Mouse (Mus musculus) cerebellum, adult 8-10 months (tissue): ENCODE measurements around the gene Ly6g5c.
"Not testable (repeated sequence)": the region's sequence is repeated elsewhere in the genome, so short reads cannot be mapped to it uniquely, and the experiment has no call there.

Experiments used
- DNase-seq: peaks from one replicate; pipeline ENCODE4 v3.0.0; 2022

Ly6g5c gene

DNA sequence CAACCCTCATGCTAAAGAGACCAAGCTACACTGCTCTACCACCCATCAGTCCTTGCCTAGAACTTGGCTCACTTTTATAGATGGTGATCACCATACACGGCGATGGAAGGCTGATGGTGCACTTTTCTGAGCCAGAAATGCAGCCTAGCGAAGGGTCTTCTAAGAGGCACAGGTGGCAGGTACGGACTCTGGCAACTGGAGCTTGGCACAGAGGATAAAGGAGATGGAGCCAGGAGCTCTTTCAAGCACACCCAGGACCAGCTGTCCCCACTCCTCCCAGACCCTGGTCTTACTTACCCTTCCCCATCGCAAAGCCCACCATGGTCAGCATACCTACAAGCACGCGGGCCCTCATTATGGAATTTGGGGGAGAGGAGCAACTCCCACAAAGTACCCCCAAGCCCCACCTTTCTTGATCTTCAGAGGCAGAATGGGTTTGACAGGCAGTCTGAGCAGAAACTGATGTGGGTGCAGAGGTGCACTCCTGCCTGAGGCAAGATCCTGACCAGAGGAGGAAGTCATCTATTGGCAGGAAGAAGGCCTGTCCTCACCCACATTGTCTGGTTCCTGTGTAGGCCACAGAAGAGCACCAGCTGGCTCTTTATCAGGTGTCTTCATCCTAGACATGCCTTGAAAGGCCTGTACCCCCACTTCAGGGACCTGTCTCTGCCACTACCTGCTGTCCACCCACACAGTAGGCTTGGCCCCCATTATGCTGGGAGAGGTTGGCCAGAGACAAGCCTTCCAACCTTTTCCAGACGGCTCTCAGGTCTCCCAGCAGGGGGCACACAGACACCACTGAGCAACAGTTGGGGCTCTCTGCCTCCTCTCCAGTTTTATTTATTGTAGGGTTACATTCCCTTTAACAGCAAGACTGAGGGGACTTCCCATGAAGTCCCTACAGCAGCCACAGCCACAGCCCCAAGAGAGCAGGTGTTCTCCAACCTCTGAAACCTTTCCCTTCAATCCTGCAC is 7.3 kb downstream of the Ly6g5c start, which contains the start of gene Ly6g5b:
TSS of gene Ly6g5b (minus strand) at position 383 of the 974 bp plus-strand sequence.
- no peak for DNase-seq

- no peak for DNase-seq
Measured at GRCm38 (mm10) chr17:35120745-35121142, 12.7 kb downstream of the Ly6g5c start.

DNA sequence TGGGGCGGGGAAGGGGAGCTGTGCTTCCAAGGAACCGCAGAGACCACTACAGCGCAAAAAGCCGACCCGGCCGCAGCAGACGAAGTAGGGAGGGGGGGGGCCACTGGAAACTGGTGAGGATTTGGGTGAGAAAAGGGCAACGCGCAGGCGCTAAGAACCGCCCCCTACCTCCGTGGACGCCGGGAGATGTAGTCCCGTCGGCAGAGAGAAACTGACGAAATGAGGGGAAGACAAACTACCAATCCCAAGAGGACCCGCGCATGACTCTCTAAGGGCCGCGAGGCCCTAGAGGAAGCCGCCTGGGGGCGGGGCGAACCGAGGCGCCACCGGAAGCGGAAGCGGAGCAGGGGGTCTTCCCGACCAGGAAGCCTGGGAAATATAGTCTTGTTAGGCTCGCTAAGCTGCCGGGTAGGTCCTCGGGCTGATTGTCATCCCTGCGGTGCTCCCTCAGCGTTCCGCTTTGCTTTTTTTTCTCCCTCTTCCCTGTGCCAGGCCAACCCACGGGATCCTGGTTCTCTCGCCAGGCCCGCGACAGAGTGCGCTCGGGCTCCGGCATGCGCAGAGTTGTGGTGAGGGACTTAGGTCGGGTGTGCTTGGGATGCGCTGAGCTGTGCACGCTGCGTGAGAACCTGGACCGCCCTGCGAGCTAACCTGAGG is 13.2 kb downstream of the Ly6g5c start, which contains the start of gene Gpank1:
TSS of gene Gpank1 (plus strand) at position 313 of the 657 bp plus-strand sequence.
- peak; percentile 96 for DNase-seq

DNA sequence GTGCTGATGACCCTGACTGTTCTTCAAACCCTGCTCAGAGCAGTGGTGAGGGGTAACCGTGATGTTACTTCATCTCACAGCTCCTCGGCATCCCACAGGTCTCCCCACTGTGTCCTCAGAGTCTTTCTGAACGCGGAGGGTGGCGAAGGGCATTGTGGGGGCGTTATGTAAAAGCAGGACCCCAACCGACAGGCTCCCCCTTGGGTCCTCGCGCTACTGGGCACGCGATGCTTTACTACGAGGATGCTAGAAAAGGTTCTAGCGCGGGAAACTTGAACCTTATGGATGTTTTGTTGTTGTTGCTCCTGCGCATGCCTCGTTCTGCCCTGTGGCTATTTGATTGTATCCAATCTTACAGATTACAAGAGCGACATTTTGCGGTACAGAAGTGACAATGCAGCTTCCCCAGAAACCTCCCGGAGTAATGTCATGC is 13.8 kb downstream of the Ly6g5c start, which contains the start of gene Csnk2b:
TSS of gene Csnk2b (minus strand) at position 183 of the 433 bp plus-strand sequence.
- DNase-seq = peak; percentile 67

DNA sequence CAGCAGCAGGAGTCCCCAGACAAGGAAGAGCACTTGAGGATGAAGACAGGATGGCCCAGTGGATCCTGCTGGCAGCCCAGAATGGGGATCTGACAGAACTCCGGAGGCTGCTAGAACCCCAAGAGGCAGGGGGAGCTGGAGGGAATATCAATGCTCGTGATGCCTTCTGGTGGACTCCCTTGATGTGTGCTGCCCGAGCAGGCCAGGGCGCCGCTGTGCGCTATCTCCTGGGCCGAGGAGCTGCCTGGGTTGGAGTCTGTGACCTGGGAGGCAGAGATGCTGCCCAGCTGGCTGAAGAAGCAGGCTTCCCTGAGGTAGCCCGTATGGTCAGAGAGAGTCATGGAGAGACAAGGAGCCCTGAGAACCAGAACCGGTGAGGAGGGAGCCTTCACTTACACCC is 15.2 kb downstream of the Ly6g5c start:
- DNase-seq = not testable (repeated sequence)

DNA sequence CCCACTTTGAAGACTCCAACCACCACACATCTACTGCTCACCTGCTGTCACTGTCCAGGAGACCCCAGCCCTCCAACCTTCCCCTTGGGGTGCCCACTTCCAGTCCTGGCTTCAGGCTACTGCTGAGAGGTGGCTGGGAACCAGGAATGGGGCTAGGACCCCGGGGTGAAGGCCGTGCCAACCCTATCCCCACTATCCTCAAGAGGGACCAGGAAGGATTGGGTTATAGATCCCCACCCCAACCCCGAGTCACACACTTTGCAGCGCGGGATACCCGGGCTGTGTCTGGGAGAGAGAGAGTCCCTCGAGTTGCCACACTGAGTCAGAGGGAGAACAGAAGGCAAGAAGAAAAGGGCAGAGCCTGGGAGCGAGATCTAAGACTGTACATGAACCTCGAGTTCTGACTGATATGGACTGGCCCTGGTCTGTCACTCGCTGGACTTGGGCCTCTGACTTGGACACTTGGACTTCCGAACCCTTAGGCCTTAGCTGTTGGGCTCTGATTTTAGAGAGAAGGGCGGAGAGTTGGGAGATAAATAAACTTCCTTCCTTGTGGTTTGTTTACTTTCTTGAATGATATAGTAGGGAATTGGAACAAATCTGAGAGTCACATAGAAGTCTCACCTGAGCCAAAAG is 16.3 kb downstream of the Ly6g5c start:
- DNase-seq = not testable (repeated sequence)

- DNase-seq = no peak
Measured at GRCm38 (mm10) chr17:35125081-35125480, 17.0 kb downstream of the Ly6g5c start.

DNA sequence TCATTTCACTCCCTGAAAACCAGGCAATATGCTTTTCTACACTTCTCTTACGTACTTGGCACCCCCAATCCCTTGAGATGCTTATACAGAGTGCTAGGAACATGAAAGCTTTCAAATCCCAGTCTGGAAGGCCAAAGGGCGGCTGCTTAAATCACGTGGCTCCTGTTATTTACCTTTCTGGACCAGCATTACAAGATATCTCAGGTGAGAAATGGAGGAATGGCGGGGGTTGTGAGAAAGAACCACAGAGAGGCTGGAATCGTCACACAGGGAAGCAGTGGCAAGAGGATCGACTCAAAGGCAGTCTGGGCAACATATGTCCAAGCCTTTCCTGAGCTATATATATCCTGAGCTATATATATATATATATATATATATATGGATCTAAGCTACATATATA is 17.5 kb downstream of the Ly6g5c start:
- DNase-seq = no peak

DNA sequence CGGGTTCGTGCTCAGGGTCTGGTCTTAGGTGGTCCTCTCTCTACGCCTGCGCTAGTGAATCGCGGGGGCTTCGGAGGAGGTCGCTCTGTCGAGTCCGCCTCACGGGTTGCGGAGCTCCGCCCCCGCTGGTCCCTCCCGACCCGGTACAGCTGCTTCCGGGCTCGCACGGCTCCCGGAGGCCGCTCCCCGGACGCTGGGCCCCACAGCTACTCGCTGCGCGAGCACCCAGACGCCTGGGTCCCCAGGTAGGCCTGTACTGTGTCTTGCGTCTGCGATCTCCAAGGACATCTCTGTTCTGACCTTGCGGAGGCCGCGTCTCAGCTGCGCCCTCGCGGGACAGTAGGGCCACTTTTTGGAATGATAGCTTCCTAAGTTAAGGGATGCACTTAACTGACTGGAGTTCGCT is 18.1 kb downstream of the Ly6g5c start, which contains the start of gene D17H6S53E:
TSS of gene D17H6S53E (plus strand) at position 168 of the 406 bp plus-strand sequence.
- DNase-seq = peak; percentile 63

DNA sequence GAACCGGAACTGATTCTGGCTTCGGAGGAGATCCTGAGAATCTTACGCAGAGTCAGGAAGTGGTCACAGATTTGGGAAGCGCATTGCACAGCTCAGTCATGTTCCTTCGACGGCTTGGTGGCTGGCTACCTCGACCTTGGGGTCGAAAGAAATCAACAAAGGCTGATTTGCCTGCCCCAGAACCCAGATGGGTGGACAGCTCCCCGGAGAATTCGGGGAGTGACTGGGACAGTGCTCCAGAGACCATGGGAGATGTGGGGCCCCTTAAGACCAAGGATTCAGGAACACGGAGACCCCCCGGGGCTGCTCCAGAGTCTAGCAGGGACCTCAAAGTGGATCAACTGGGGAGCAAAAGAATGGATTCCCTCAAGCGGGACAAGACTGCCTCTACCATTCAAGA is 18.9 kb downstream of the Ly6g5c start:
- DNase-seq = no peak

DNA sequence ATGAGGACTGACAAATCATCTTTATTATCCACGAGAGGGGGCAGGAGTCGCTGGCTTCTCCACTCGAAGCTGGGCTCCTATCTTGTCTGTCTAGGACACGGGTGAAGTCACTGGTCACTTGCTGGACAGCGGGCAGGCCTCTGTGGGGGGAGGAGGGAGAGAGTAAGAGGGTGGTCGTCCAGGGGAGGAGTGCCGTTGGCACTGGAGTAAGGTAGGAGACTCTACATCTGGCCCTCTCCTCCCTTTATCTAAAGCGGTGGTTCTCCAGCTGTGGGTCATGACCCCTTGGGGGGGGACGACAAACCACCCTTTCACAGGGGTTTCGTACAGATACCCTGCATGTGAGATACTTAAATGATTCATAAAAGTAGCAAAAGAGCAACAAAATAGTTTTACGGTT is 20.9 kb downstream of the Ly6g5c start:
- DNase-seq = no peak

- DNase-seq = no peak
Measured at GRCm38 (mm10) chr17:35131038-35131437, 23.0 kb downstream of the Ly6g5c start.

- no peak for DNase-seq
Measured at GRCm38 (mm10) chr17:35131500-35132173, 23.6 kb downstream of the Ly6g5c start, which contains the start of gene Apom. Apom (minus strand) TSS chr17:35132050.

DNA sequence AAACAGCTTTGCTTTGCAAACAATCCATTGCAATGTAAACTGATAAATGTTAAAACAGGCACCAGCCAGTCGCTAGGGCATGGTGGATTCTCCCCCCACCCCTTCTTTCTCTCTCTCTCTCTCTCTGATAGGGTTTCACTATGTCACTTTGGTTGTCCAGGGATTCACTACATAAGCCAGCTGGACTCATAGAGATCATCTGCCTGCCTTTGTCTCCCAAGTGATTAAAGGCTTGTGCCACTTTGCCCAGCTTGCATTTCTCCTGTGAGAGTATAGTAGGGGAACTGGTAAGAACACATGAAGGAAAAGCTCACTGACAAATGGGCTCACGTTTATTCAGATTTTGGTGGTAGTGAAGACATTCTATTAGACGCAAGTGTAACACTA is 24.1 kb downstream of the Ly6g5c start:
- DNase-seq = no peak

- no peak for DNase-seq
Measured at GRCm38 (mm10) chr17:35133517-35133916, 25.4 kb downstream of the Ly6g5c start.

GRCm38 (mm10) chr17:35134801-35135590 is 26.9 kb downstream of the Ly6g5c start, which contains the start of gene Bag6:
Bag6 (plus strand) TSS chr17:35135178.
- peak; percentile 98 for DNase-seq

DNA sequence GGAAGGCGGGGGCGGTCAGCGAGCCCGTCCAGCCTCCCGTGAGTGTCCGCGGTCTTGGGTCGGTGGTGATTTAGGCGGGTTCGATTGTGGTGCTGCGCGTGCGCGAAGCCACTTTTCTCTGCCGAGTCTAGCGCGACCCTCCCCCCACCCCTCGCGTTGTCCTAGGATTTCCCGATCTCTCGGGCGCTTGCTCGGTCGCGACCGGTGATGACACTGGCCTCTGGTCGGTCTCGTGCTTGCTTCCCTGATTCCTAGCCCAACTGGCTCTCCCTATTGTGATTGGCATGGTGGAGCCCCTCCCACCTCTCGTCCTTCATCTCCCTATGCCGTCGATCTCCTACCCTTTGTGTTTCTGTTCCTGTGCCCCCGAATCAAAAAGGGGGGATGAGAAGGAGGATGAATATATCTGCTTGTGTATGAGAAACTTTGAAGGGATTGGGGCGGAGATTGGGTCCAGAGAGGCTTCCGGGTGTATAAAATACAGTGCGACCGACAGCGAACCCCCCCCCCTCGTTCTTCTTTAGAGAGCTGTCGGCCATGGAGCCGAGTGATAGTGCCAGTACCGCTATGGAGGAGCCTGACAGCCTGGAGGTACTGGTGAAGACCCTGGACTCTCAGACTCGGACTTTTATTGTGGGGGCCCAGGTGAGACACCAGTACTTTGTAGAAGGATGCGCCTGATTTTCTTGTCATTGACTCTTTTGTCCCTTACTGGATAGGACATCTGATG is 27.7 kb downstream of the Ly6g5c start:
- no peak for DNase-seq

DNA sequence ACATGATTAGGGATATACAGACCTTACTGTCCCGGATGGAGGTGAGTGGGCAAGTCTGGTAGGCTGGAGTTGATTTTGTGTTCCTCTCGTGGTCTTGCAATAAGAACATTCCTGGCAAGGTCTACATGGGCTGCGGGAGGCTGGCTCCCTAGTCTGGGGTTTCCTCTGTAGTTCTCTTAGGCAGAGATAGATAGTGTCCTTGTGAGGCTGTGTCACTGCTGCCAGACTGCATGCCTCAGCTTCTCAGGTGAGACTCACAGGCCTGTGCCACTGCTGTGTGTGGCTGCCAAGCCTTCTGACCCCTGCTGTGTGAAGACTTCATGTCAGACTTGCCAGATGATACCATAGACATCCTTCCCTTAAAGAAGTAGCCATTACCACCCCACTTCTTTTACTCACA is 31.2 kb downstream of the Ly6g5c start:
- no peak for DNase-seq

DNA sequence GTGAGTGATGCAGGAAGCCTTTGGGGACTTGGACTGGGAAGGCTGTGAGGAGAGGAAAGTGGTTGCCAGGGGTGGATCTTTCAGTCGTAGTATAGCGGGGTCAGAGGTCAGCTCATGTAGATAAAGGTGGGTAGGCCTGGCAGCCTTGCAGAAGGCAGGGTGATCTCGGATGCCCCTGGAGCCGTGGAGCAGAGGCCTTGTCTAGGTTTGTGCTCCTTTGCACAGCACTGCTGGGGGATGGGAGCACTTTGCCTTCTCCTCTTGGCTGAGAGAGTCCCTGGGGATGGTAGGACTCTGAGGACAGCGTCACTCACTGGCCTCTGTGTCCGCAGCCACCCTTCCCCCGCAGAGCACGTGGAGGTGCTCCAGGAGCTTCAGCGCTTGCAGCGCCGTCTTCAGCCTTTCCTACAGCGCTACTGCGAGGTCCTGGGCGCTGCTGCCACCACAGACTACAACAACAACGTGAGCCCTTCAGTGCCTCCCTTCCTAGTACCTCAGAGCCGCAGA is 32.5 kb downstream of the Ly6g5c start:
- no peak for DNase-seq

- DNase-seq = no peak
Measured at GRCm38 (mm10) chr17:35141971-35142370, 33.9 kb downstream of the Ly6g5c start.

DNA sequence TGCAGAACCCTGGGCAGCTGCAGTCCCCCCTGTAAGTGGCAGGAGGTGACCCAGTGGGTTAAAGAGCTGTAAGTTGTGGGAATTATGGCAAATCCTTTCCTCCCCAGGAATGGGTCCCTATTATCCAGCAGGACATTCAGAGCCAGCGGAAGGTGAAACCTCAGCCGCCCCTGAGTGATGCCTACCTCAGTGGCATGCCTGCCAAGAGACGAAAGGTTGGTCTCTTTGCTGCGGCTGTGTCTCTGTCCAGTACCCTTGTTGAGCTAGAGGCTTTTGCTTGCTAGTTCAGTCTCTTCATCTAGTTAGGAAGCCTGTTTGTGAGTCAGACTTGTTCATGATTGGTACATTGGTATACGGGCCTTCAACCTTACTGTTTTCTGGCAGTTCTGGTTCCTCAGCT is 38.1 kb downstream of the Ly6g5c start:
- no peak for DNase-seq
